Mouse (Mus musculus): ENCODE measurements around the gene Nhlh1. TPM values are rescaled to one million over a fixed set of nuclear protein-coding genes. Genes with fewer than 3 reads are reported as not detected.

The Nhlh1 gene
- total RNA-seq, 4 experiments from 2014 or later: 0.58 to 0.98 (median 0.76) TPM

GRCm38 (mm10) chr1:172016660-172017516 lies 40.5 kb downstream of the Nhlh1 start:
- DNase-seq (ENCODE audit: low spot score in 2 of 2): no peak

GRCm38 (mm10) chr1:172016031-172016430 lies 41.3 kb downstream of the Nhlh1 start:
- DNase-seq (ENCODE audit: low spot score in 2 of 2): no peak

DNA sequence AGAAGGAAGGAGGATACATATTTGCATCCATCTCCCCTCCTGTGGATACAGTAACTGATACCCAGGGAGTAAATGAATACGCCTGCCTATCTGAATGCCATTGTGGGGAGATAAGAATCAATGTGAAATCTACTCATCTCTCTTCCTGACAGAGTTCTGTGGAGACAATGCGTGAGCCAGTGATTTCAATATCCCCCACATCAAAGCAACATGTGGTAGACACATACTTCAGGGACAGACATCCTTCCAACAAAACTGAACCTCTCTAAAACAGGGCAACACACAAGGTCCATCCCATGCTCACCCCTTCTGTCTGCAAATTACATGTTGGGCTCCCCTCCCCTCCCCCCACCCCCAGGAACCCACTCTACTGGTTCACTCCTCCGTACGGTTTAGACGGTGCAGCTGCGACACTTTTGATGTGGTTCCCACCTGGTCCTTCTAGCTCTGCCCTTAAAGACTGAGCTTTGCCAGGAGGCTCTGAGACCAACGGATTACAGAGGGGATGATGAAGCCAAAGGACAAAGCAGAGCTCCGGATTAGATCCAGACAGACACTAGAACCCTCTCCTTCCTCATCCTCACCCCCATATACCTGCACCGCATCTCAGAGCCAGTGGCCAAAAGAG lies 41.9 kb downstream of the Nhlh1 start:
- DNase-seq (ENCODE audit: low spot score in 2 of 2): no peak

GRCm38 (mm10) chr1:172014771-172015170 lies 42.6 kb downstream of the Nhlh1 start:
- DNase-seq (ENCODE audit: low spot score in 2 of 2): no peak

- peak in 1 of 2 experiments; percentile 69 for DNase-seq (ENCODE audit: low spot score in 2 of 2)
Observed at GRCm38 (mm10) chr1:172012030-172012429, 45.3 kb downstream of the Nhlh1 start.

- no peak for DNase-seq (ENCODE audit: low spot score in 2 of 2)
Observed at GRCm38 (mm10) chr1:172010042-172010824, 47.1 kb downstream of the Nhlh1 start.

GRCm38 (mm10) chr1:172009406-172009805 lies 48.0 kb downstream of the Nhlh1 start:
- no peak for DNase-seq (ENCODE audit: low spot score in 2 of 2)

- DNase-seq (ENCODE audit: low spot score in 2 of 2): no peak
Observed at GRCm38 (mm10) chr1:172008351-172008750, 49.0 kb downstream of the Nhlh1 start.

DNA sequence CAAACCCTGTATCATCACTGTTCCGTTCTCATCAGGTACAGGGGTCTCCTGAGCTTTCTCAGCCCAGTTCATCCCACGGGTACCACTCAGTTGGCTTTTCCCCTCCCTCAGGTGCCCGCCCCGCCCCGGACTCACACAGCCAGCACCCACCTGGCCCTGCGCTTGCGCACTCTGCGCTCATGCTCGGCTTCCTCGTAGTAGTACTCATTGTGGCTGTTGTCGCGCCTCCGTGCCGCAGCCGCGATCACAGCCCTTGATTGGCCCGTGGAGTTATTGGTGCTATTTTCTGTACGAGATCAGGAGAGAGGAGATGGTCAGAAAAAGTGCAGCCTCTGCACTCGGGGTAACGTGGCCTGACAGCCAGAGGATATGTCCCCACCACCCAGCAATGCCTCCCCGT lies 49.6 kb downstream of the Nhlh1 start:
- DNase-seq (ENCODE audit: low spot score in 2 of 2): no peak

Other genes with a start within 250 kb of the Nhlh1 start
- 10 to 100 TPM in 2 of 4 experiments, 1 to 10 TPM in 2; 1.9 to 22.4 (median 11.1) TPM for gene Cd84, start 217.9 kb downstream of the Nhlh1 start, total RNA-seq (2022)
- under 1 TPM in 3 of 4 experiments, not detected in 1; 0.12 to 0.61 (median 0.43) TPM for gene Gm10521, start 161.9 kb downstream of the Nhlh1 start, total RNA-seq (2022)
- 1 to 10 TPM in 1 of 4 experiments, under 1 TPM in 1, not detected in 2; 0.89 to 1.3 TPM for gene Slamf6, start 140.1 kb downstream of the Nhlh1 start, total RNA-seq (2022)
- gene Vangl2, start 29.1 kb downstream of the Nhlh1 start, total RNA-seq (2022): 10 to 100 TPM; 11.1 to 16.9 (median 14.8) TPM
- 100 to 1,000 TPM; 149 to 159 (median 151) TPM for gene Copa, start 25.0 kb upstream of the Nhlh1 start, total RNA-seq (2022)
- gene Ncstn, start 25.2 kb upstream of the Nhlh1 start, total RNA-seq (2022): 10 to 100 TPM; 63.2 to 72.4 (median 66.6) TPM
- gene Pex19, start 69.2 kb upstream of the Nhlh1 start, total RNA-seq (2022): 10 to 100 TPM; 86.3 to 97.0 (median 91.7) TPM
- 100 to 1,000 TPM; 111 to 123 (median 119) TPM for gene Dcaf8, start 90.5 kb upstream of the Nhlh1 start, total RNA-seq (2022)
- 100 to 1,000 TPM; 445 to 463 (median 462) TPM for gene Pea15a, start 149.2 kb upstream of the Nhlh1 start, total RNA-seq (2022)
- under 1 TPM in 3 of 4 experiments, not detected in 1; 0.67 to 0.91 (median 0.78) TPM for gene Casq1, start 162.3 kb upstream of the Nhlh1 start, total RNA-seq (2022)
- not detected for gene Atp1a4, start 200.8 kb upstream of the Nhlh1 start, total RNA-seq (2022)
- 100 to 1,000 TPM; 226 to 260 (median 236) TPM for gene Igsf8, start 204.1 kb upstream of the Nhlh1 start, total RNA-seq (2022)
- gene Atp1a2, start 240.5 kb upstream of the Nhlh1 start, total RNA-seq (2022): 100 to 1,000 TPM; 613 to 678 (median 645) TPM